In genomic region chr13:99264483-99264882, GRCm38 (mm10) we compare ENCODE assay signal across 26 mouse cellular contexts.
A peak's percentile ranks its signal among the peaks of the same experiment; 100 is the strongest.
DNase-seq lines count a peak whose midpoint lies in the region; ATAC-seq and TF ChIP-seq lines count a peak whose summit lies in the region.
"Had no signal": no experiment of that assay in that cellular context is flagged by ENCODE, and none has a peak within 500 bp of the region (broad histone marks: within the 10 kb centered on the region; RNA-seq: fewer than 3 reads in every experiment).

No protein-coding gene starts in this region.

- no peaks in the 10 kb centered on the region for H3K9me3 ChIP-seq in heart, embryonic 10.5 days
- no peaks in the 10 kb centered on the region for H3K9me3 ChIP-seq in midbrain, embryonic 11.5 days (ENCODE audit: control insufficient read depth, low read length)
- H3K9me3 ChIP-seq in midbrain, embryonic 13.5 days: no peaks in the 10 kb centered on the region
- H3K9me3 ChIP-seq: G1E; hindbrain, embryonic 12.5 days; liver, embryonic 15.5 days; lung, embryonic 15.5 days had no signal

- no peak overlapping the region for H3K9ac ChIP-seq in heart, adult 2 months (ENCODE audit: low read depth, low read length)
- no peak overlapping the region for H3K9ac ChIP-seq in midbrain, embryonic 11.5 days (ENCODE audit: low read length)
- no peak overlapping the region for H3K9ac ChIP-seq in midbrain, embryonic 13.5 days (replicated peaks)
- H3K9ac ChIP-seq: hindbrain, embryonic 12.5 days; liver, embryonic 15.5 days; lung, embryonic 15.5 days had no signal

- no peaks in the 10 kb centered on the region for H3K79me2 ChIP-seq in heart, adult 2 months (replicated peaks; ENCODE audit: control insufficient read depth, insufficient read depth, low read length)

- TF ChIP-seq EP300 in heart, adult 2 months (IDR thresholded peaks at IDR 0.05; ENCODE audit: insufficient read depth, low read depth, low read length): no peak

- no peaks in the 10 kb centered on the region for H3K36me3 ChIP-seq in heart, embryonic 10.5 days
- no peaks in the 10 kb centered on the region for H3K36me3 ChIP-seq in heart, adult 2 months (ENCODE audit: control insufficient read depth, insufficient read depth, low read length)
- no peaks in the 10 kb centered on the region for H3K36me3 ChIP-seq in midbrain, embryonic 11.5 days (ENCODE audit: control insufficient read depth, insufficient read depth, low read length)
- no peaks in the 10 kb centered on the region for H3K36me3 ChIP-seq in midbrain, embryonic 13.5 days
- H3K36me3 ChIP-seq: G1E; hindbrain, embryonic 12.5 days; liver, embryonic 15.5 days; lung, embryonic 15.5 days had no signal

- H3K27ac ChIP-seq in heart, embryonic 10.5 days: no peak overlapping the region
- no peak overlapping the region for H3K27ac ChIP-seq in heart, adult 2 months
- H3K27ac ChIP-seq in midbrain, embryonic 11.5 days (ENCODE audit: low read depth, low read length): no peak overlapping the region
- no peak overlapping the region for H3K27ac ChIP-seq in midbrain, embryonic 13.5 days
- no peak overlapping the region for H3K27ac ChIP-seq in left cerebral cortex, adult 2 months
- peak overlapping the region; percentile 70 for H3K27ac ChIP-seq in olfactory bulb, adult 2 months (ENCODE audit: insufficient read depth, low read depth, low read length)
- H3K27ac ChIP-seq: gastrocnemius, adult 2 months; hindbrain, embryonic 12.5 days; liver, embryonic 15.5 days; lung, embryonic 15.5 days; macrophage had no signal

- ATAC-seq in midbrain, embryonic 11.5 days (ENCODE audit: low FRiP score): no peak
- ATAC-seq in midbrain, embryonic 13.5 days: no peak
- ATAC-seq: forebrain, embryonic 14.5 days; intestine, postnatal 0 days had no signal

- no peak for TF ChIP-seq CTCF in heart, adult 2 months (IDR thresholded peaks at IDR 0.05)
- TF ChIP-seq CTCF in left cerebral cortex, adult 2 months (IDR thresholded peaks at IDR 0.05): no peak
- no peak for TF ChIP-seq CTCF in olfactory bulb, adult 2 months (IDR thresholded peaks at IDR 0.05; ENCODE audit: insufficient read depth, low read depth, low read length)

- WGBS in heart, embryonic 10.5 days: 61% methylated on average over 6 of the region's 6 CpGs
- 77% methylated on average over 6 of the region's 6 CpGs for WGBS in heart, adult 2 months
- 86% methylated on average over 6 of the region's 6 CpGs for WGBS in midbrain, embryonic 11.5 days
- 85% methylated on average over 6 of the region's 6 CpGs for whole genome bisulfite sequencing in midbrain, embryonic 13.5 days
- 46% methylated on average over 6 of the region's 6 CpGs for WGBS in olfactory bulb, adult 2 months

- no peaks in the 10 kb centered on the region for H3K27me3 ChIP-seq in heart, embryonic 10.5 days (ENCODE audit: insufficient read depth, poor library complexity, severe bottlenecking)
- no peaks in the 10 kb centered on the region for H3K27me3 ChIP-seq in heart, adult 2 months (ENCODE audit: control insufficient read depth, insufficient read depth, low read length)
- no peaks in the 10 kb centered on the region for H3K27me3 ChIP-seq in midbrain, embryonic 11.5 days (ENCODE audit: control insufficient read depth, insufficient read depth, low read length)
- no peaks in the 10 kb centered on the region for H3K27me3 ChIP-seq in midbrain, embryonic 13.5 days
- H3K27me3 ChIP-seq: hindbrain, embryonic 12.5 days; liver, embryonic 15.5 days; lung, embryonic 15.5 days had no signal

- H3K4me3 ChIP-seq in heart, embryonic 10.5 days: no peak overlapping the region
- H3K4me3 ChIP-seq in heart, adult 2 months: no peak overlapping the region
- no peak overlapping the region for H3K4me3 ChIP-seq in midbrain, embryonic 11.5 days (ENCODE audit: low read depth, low read length)
- no peak overlapping the region for H3K4me3 ChIP-seq in midbrain, embryonic 13.5 days (replicated peaks)
- no peak overlapping the region for H3K4me3 ChIP-seq in left cerebral cortex, adult 2 months
- no peak overlapping the region for H3K4me3 ChIP-seq in olfactory bulb, adult 2 months (ENCODE audit: insufficient read depth, low read depth, low read length)
- H3K4me3 ChIP-seq: gastrocnemius, adult 2 months; hindbrain, embryonic 12.5 days; liver, embryonic 15.5 days; lung, embryonic 15.5 days had no signal

- peak; percentile 51 for DNase-seq in heart, embryonic 10.5 days (ENCODE audit: low spot score)
- DNase-seq in heart, adult 2 months: no peak
- peak; percentile 10 for DNase-seq in midbrain, embryonic 11.5 days (ENCODE audit: low spot score, missing footprints)
- DNase-seq in left cerebral cortex, adult 2 months (ENCODE audit: extremely low spot score in 1 of 2, low spot score in 2 of 2): peak; percentile 22 to 24
- DNase-seq in cerebellum, adult 18-20 months: no peak
- DNase-seq: adrenal gland, adult 2 months; B cell, adult 2 months; cerebellum, adult 2 months; cerebellum, postnatal 25 days; embryo, embryonic 11 days; gastrocnemius, adult 2 months; heart, postnatal 14 days; kidney, postnatal 25 days; layer of hippocampus, adult 9-11 months; liver; thymus, postnatal 36 days had no signal

- intact Hi-C loops in heart, adult 2 months (cut with DNase I): no loop called here
- intact Hi-C loops in left cerebral cortex, adult 2 months (cut with DNase I): no loop called here

- H3K4me1 ChIP-seq in heart, embryonic 10.5 days: no peaks in the 10 kb centered on the region
- H3K4me1 ChIP-seq in heart, adult 2 months (ENCODE audit: control insufficient read depth, insufficient read depth, low read length): no peaks in the 10 kb centered on the region
- H3K4me1 ChIP-seq in midbrain, embryonic 11.5 days (ENCODE audit: control insufficient read depth, insufficient read depth, low read length): no peaks in the 10 kb centered on the region
- no peaks in the 10 kb centered on the region for H3K4me1 ChIP-seq in midbrain, embryonic 13.5 days (replicated peaks)
- peaks cover 3% of the 10 kb centered on the region for H3K4me1 ChIP-seq in olfactory bulb, adult 2 months (ENCODE audit: control insufficient read depth, insufficient read depth, low read length)
- H3K4me1 ChIP-seq: hindbrain, embryonic 12.5 days; liver, embryonic 15.5 days; lung, embryonic 15.5 days had no signal

- TF ChIP-seq POLR2A in heart, adult 2 months (IDR thresholded peaks at IDR 0.05; ENCODE audit: insufficient read depth, low read depth, low read length): no peak
- TF ChIP-seq POLR2A in olfactory bulb, adult 2 months (IDR thresholded peaks at IDR 0.05; ENCODE audit: insufficient read depth, low read depth, low read length): no peak

- H3K4me2 ChIP-seq in midbrain, embryonic 11.5 days: no peak overlapping the region
- H3K4me2 ChIP-seq in midbrain, embryonic 13.5 days (replicated peaks): no peak overlapping the region
- H3K4me2 ChIP-seq: heart, embryonic 11.5 days; hindbrain, embryonic 12.5 days; liver, embryonic 15.5 days; lung, embryonic 15.5 days had no signal

Comparison
In these comparisons a context has a peak if more than half of its experiments do, and no peak if none do; other contexts are left out.
1. DNase-seq: peak in heart, embryonic 10.5 days (single experiment), midbrain, embryonic 11.5 days (single experiment) and left cerebral cortex, adult 2 months (2 of 2); none in heart, adult 2 months (0 of 2) and cerebellum, adult 18-20 months (0 of 2).